Mouse (Mus musculus) stomach, postnatal 0 days (tissue): ENCODE results near the gene Rbm14.

Experiments used
- CTCF ChIP-seq: IDR thresholded peaks from 2 replicates; pipeline ENCODE4 v1.5.1; 2016; ENCODE audit warnings: antibody characterized with exemption, low read depth, mild to moderate bottlenecking, moderate library complexity
- EP300 ChIP-seq: optimal IDR thresholded peaks from 2 replicates; pipeline ENCODE3; 2016; ENCODE audit warnings: antibody characterized with exemption

GRCm38 (mm10) chr19:4803283-4803682 lies 8.2 kb downstream of the Rbm14 start:
- TF ChIP-seq CTCF (no peak), EP300 (no peak)
